Mouse (Mus musculus): ENCODE measurements around the gene Clip1. TPM values are rescaled to one million over a fixed set of nuclear protein-coding genes. Genes with fewer than 3 reads are reported as not detected.

Gene Clip1
- total RNA-seq, 1 experiment from 2014 or later, result 64.8 TPM

DNA sequence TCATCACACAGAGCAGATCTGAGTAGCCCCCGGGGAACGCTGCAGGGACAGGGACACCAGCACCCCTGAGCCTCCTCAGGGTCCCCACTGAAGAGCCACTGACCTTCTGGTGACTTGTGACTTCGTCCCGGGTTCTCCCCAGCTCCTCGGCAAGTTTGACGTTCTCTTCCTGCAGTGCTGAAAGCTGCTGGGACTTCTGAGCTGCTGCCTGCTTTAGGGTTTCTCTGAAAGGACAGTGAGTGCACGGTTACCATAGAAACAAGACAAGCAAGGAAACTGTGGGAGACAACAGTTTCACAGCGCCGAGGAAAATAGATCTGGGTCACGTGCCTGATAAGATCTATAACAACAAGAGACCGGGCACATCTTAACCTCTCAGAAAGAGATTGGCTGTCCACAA lies 80.9 kb downstream of the Clip1 start:
- DNase-seq, result peak; percentile 46

DNA sequence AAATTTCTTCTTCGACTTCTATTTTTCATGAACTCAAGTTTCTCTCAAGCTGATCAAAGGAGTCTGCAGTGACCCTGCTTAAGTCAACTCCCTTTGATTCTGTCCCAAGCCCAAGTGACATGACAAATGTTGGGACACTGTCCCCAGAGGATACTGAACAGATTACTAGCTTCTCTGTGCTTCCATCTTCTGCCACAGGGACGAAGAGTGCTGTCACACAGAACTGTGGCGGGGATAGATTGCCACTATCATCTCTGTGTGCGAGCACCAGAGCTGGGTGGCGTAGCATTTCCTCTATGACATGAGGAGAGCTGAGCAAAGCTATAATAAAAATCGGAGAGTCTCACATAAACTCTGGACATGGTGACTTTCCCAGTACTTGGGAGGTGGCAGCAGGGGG lies 82.2 kb downstream of the Clip1 start:
- peak; percentile 46 for DNase-seq

DNA sequence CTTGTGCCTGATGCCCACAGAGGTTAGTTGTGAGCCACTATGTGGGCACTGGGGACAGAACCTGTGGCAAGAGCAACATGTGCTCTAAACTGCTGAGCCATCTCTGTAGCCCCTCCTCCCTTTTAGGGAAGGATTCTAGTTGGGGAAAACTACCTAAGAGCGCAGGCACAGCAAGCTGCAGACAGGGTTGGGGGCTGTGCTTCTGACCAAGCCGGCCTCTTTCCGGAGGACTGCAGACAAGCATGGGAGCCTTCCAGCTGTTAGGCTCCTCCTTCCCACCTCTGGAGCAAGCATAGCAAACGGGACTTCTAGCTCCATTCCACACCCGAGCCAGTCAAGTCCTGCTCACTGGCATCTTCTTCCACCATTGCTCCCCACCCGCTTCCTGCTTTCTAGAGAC lies 85.1 kb downstream of the Clip1 start:
- DNase-seq, result no peak

DNA sequence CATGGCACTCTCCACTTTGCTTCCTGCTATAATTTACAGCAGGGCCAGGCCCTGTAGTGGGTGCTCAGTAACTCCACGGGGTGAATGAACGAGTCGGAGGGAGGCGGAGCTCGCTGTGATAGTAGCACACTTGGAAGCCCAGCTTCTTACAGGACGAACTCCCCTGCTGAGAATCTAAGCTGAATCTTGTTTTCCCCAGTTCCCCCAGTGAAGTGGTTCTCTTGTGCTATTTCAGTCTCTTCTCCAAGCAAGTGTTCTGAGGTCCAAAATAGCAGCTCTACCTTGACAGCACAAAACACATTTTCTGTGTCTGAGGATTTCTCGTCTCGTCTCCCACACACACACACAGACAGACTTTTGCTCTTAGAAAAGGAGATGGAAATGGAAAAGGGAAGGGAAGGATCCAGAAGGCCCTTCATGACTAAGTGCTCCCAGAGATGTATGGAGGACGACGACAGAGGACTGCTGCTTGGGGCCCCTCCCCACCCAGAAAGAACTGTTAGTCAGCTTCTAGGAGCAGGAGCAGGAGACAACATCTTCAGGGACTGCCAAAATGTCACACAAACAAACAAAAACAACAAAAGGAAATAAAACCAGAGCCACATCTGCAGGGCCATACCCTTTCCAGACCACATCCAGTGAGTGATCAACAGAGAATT lies 90.7 kb downstream of the Clip1 start:
- DNase-seq, result no peak

DNA sequence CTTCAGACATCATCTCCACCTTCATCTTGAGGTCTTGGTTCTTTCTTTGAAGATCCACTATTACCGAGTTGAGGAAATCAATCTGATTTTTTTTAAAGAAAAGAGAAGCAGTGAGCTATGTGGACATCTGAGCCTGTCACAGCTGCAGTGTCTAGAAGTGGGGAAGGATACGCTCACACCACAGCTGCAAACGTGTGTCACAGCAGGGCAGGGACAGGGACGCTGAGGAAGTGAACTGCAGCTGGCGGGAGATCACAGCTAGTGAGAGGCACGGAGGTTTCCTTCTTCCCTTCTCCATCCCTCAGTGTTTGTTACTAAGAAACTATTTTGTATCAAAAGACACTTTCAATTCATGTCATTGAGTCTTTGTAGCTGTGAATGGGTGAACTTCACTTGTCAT lies 104.4 kb downstream of the Clip1 start:
- no peak for DNase-seq

DNA sequence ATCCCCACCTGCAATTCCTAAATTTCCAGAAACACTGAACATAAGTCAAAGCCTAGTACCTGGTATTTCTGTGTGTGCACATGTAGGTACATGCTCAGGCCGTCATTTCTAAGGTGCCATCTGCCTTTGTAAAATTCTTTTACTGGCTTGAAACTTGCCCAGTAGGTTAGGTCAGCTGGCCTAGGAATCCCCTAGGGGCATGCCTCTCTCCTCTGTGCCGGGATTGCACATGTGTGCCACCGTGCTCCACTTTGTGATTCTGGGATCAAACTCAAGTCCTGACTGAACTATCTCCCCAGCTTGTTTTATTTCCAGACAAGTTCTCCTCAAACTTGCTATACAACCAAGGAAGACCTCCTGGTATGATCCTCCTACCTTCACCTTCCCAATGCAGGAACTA lies 107.7 kb downstream of the Clip1 start:
- peak; percentile 54 for DNase-seq

DNA sequence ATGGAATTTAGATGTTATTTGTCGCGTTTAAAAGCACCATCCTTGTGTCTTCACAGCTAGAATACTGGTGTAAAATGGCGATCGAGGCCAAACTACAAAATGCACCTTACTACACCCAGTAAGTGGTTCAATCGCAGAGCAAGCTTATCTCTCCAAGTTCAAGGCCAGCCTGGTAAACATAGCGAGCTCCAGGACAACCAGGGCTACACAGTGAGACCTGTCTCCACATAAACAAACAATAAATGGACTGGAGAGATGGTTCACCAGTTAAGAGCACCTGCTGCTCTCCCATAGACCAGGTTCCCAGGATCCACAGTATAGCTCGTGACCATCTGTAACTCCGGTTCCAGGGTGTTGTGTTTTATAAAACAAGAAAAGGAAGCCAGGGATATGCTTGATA lies 111.1 kb downstream of the Clip1 start:
- DNase-seq, result no peak

DNA sequence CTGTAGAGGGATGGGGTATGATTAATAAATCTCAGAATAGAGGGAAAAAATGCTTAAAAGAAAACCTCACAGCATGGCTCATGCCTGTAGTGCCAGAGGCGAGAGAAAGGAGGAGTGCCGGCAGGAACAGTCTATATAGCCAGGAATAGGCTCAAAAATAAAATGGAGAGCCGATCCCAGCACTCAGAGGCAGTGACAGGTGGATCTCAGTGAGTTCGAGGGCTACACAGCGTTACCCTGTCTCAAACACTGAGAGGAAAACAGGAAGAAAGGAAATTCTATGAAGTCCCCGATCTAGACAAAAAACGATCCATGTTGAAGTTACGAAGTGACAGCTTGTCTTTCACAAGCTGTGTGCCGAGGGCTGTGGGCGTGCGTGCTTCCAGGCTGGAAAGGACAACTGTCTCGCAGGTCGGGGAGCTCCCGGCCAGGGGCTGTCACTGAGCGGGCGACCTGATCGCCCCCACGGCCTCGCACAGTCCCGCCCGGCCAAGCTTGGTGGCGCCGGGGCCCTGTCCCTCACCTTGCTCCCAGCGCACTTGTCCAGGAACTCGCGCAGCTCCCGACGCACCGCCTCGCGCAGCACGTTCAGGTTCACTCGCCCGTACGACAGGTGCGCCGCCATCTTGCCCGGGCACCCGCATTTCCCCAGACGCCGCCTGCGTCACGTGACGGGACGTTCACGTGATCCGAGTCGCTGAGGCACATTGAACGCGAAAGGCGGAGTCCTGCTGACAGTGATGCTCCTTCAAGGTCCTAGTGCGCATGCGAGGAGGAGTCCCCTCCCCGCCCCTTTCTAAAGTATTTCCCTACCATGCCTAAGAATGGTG lies 111.8 kb downstream of the Clip1 start, which contains the start of gene Vps33a:
Gene Vps33a, minus strand, starts transcription at position 682 of the 830 bp plus-strand sequence.
- DNase-seq, result peak; percentile 99

DNA sequence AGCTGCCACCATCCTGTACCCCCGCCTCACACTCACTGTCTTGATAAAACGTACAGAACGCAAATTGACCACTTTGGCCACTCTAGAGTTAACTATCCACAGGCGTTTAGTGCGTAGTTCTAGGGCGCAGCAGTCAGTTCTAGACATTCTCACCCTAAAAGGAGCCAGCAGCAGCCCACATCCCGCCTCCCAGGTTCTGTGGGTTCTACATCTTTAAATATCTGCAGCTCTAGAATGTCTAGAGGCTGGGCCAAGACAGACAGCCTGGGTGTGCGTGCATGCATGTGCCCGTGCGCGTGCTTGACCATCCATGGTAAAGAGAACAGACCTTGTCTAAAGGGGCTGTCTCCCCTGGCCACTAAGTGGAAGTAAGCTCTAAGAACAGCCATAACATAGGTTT lies 123.3 kb downstream of the Clip1 start:
- no peak for DNase-seq

DNA sequence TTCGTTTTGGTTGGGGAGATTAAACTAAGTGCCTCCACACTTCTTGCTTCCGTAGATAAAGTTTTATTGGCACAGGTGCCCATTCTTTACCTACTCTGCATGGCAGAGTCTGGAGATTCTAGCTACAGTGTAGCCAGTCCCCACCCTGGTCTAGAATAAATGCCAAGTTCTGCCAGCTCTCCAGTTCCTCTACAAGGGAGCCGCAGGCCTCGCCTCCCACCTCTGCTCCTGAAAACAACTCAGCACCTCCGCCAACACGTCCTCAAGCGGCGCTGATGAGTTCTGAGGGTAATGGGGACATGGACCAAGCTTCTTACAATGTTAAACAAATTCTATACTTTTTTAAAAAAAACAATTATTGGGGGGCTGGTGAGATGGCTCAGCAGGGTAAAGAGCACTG lies 124.8 kb downstream of the Clip1 start:
- DNase-seq, result no peak

DNA sequence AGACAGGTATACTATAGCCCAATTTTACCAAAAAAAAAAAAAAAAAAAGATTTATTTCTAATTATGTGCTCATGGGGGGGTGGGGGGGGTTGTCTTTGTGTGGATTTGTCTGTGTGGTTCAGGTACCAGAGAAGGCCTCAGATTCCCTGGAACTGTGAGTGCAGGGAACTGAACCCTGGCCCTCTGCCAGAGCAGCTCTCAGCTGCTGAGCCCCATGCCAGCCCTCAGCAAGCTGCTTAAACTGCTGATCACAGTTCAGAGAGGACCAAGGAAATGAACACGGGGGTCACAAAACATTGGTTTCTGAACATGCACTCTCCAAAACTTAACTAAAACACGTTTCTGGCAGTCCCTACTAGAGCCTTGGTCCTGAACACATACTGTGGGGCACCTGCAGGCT lies 128.0 kb downstream of the Clip1 start:
- DNase-seq, result peak; percentile 70

DNA sequence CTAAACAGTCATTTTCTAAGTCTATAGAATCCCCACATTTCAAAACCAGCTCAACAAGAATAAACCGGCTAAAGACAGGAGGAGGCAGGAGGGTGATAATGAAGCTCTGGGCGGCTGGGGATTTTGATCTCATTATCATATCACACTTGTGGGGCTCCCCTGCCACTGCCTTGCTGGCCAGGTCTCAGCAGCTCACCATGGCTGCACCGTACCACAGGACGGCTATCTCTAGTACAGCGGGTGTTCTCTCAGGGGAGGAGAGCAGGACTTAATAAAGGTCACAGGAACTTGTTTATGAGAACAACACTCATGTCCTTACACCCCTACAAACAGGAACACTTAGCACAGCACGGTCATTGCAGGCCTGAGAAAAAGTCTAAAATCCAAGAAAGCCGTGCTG lies 128.7 kb downstream of the Clip1 start:
- DNase-seq, result no peak

DNA sequence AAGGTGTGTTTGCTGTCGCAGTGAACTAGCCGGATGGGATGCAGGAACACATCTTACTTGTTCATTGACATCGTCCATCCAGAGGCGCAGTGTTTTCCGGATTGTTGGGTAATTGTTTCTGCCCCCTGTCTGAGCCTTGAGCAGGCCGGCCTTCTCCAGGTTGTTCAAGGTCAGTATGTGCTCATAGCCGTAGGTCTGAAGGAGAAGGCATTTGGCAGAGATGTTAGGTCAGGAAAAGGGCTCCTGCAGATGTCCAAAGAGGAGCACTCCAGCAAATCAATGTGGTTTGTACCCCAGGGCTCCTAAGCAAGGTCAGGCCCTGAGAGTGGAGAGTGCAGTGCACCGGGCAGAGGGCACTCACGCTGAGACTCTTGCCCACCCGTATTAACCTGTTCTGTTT lies 150.6 kb downstream of the Clip1 start:
- DNase-seq, result peak; percentile 48

DNA sequence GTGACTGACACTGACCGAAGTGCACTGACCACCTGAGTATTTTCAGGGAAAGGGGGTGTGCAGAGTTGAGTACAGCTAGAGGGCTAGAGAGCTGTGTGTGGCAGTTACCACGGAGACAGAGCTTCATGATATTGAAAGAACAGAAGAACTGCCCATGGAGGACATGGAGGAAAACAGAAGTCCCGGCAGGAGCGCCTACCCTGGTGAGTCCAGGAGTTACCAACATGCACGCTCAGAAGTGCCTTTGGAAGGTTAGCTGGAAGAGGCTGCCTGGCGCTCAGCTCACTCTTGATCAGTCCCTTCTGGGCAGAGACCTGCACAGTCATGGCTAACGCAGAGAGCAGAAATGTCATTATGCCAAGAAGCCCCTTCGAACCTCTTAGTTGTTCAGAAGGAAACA lies 154.4 kb downstream of the Clip1 start:
- no peak for DNase-seq

DNA sequence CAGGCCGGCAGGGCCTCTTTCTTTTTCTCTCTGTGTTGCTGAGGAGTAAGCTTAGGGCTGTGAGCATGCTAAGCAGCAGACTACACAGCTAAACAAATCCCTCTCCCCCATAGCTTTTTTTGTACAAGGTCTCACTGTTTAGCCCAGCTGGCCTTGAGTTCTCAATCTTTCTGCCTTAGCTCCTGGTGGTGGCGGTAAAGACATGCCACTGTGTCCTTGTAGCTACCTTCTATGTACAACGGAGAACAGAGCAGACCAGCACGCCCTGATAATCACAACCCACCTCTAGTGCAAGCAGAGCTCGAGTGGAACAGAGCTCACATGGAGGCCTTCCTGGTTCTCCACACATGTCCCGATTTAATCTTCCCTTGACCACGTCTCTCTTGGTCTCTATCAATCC lies 155.8 kb downstream of the Clip1 start:
- DNase-seq, result peak; percentile 44

Other genes with a start within 250 kb of the Clip1 start
- not detected in 2 replicates for gene Lrrc43, start 195.3 kb downstream of the Clip1 start, total RNA-seq (2021)
- gene Il31, start 195.1 kb downstream of the Clip1 start, total RNA-seq (2021), result not detected in 2 replicates
- 0.41 TPM in 1 of 2 replicates, not detected in the other for gene B3gnt4, start 174.2 kb downstream of the Clip1 start, total RNA-seq (2021)
- 63.9 and 68.2 TPM in 2 replicates for gene Diablo, start 160.4 kb downstream of the Clip1 start, total RNA-seq (2021)
- 10.0 and 10.7 TPM in 2 replicates for gene Gm49027, start 159.1 kb downstream of the Clip1 start, total RNA-seq (2021)
- gene Vps33a, start 111.6 kb downstream of the Clip1 start, total RNA-seq (2021), result 42.0 and 43.7 TPM in 2 replicates
- gene Zcchc8, start 36.5 kb upstream of the Clip1 start, total RNA-seq (2021), result 46.9 and 58.0 TPM in 2 replicates
- gene Rsrc2, start 64.8 kb upstream of the Clip1 start, total RNA-seq (2021), result 85.8 and 91.7 TPM in 2 replicates
- gene Kntc1, start 65.1 kb upstream of the Clip1 start, total RNA-seq (2021), result 8.5 and 10.7 TPM in 2 replicates
- gene Hcar2, start 180.9 kb upstream of the Clip1 start, total RNA-seq (2021), result 0.45 and 0.78 TPM in 2 replicates
- gene Hcar1, start 195.4 kb upstream of the Clip1 start, total RNA-seq (2021), result 2.5 and 3.2 TPM in 2 replicates
- gene Denr, start 222.6 kb upstream of the Clip1 start, total RNA-seq (2021), result 78.3 and 86.9 TPM in 2 replicates
- 1.7 TPM in 1 of 2 replicates, not detected in the other for gene Gm43518, start 242.8 kb upstream of the Clip1 start, total RNA-seq (2021)
- gene Ccdc62, start 246.1 kb upstream of the Clip1 start, total RNA-seq (2021), result 4.7 and 5.0 TPM in 2 replicates